Mouse (Mus musculus) left cerebral cortex, adult 9 months (tissue): ENCODE data around the gene Cpt1b.

Experiments used
- DNase-seq, 2 experiments: peaks; one replicate each; pipeline ENCODE4 v3.0.0; 2022; ENCODE audit warnings: low spot score in 2 of 2

The Cpt1b gene

DNA sequence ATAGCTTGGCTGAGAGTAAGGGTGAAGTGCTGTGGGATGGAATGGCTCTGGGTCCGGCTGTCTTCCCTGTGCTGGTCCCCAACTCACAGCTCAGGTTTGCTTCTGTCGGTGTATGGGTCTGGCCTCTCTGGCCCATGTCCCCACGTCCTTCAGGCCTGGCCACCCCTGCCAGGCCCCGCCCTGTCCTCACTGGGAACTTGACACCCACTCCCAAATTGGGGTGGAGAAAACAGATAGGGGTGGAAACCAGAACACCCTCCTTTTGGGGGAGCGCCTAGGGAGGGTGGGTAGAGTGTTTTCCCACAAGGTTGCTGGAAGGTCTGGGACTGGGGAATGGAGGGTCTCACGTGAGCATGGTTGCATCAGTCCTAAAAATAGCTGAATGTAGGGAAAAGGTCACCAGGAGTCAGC is at the start of gene Cpt1b:
Gene Cpt1b (minus strand): TSS at position 153 of the 411 bp plus-strand sequence.
- DNase-seq = no peak

DNA sequence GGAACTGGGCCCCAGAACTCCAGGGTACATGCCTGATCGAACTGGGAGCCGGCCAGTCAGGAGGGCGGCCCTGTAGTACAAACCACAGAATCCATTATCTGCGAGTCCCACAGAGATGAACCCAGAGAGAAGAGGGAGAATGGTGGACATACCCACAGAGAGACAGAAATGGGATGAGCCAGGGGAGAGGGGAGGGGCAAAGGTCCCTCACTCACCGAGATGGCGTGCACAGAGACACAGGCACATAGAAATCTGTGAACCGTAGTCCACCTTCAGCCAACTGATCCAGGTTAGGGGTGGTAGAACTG is 49.6 kb upstream of the Cpt1b start:
- DNase-seq = no peak

DNA sequence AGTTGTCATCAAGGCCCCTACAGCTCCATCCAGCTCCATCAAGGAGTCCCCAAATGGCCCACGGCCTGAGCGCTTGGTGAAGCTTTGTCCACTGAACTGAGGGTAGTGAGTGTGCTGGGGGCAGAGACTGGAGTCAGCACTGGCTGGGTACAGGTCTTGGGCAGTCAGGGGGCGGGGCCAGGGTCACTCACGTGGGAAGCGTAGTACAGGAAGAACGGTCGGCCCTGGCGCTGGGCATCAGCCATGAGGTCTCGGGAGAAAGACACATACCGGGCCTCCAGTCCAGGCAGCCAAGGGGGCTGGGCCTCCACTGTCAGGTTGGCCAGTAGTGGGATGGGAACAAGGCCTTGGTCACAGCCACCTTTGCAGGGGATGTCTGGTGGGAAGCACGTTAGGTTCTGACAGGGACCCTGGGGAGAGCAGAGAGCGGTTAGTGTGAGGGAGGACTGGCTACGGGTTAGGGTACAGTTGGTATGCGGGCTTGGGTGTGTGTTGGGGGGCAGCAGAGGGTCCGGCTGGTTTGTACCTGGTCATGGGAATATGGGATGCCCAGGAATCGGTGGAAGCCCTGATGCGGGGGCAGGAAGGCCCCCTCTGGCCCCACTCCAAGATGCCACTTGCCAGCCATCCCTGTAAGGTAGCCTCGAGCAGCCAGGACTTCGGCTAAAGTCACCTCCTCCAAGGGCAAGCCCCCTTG is 49.1 kb upstream of the Cpt1b start:
- no peak for DNase-seq

DNA sequence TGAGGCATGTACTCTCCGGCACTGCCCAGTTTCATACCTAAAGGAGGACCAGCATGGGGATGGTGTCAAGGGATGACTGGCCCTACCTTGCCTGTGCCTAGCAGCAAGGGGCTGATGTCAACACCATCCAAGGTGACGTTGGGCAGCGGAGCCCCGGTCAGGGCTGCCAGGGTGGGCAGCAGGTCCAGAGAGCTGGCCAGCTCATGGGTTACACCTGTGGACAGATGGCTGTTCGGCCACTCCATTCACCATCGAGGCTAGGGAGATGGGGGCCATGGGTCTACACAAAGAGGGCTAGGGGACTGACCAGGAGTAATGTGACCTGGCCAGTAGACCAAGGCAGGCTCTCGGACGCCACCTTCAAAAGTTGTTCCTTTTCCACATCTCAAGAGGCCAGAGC is 48.3 kb upstream of the Cpt1b start:
- no peak for DNase-seq

DNA sequence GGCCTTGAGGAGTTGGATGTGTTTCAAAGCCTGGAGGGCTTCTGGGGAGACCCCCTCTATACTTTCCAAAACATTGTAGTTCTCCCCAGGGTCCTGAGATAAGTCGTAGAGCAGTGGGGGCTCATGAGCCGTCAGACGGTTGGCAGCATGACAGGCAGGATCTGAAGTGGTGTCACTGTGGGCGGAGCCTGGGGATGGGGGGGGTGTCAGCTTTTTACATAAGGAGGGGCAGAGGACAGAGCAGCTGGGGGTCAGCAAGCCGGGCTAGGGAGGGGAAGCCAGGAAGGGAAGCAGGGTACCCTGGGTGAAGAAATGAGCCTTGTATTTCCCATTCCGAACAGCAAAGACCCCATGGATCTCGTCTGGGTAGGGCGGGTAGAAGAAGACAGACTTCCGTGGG is 47.7 kb upstream of the Cpt1b start:
- no peak for DNase-seq

DNA sequence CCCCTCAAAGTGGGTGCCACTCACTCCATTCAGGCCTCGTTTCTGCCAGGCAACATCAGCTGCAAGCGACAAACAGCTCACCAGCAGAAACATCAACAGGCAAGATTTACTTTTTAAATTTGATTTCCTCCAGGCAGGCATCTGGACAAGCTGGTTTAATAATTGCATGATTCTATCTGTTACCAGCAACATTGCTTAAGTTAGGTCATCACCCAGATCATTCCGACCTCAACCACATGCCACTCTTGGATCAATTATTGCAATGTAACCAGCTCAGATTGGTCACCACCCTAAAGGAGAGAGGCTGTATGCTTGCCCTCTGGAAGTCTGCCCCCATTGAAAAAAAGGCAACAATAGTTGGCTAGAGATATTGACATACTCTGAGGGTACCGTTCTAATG is 45.8 kb upstream of the Cpt1b start:
- no peak for DNase-seq

DNA sequence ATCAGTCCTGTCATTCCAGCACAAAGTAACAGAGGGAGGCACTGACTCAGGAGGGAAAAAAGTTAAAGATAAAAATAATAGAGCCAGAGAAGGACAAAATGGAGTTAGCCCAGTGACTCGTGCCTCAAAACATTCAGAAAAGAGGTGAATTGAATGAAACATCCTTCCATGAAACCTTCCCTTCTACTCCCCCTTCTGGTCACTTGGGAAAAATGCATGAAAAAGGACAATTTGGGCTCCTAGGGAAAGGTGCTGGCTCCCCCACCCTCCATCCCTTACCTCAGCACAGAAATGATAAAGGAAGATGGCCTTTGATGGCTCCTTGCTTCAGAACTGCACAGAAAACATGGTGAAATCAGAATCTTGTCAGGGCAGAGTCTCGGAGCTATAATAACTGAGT is 42.9 kb upstream of the Cpt1b start:
- DNase-seq = no peak

DNA sequence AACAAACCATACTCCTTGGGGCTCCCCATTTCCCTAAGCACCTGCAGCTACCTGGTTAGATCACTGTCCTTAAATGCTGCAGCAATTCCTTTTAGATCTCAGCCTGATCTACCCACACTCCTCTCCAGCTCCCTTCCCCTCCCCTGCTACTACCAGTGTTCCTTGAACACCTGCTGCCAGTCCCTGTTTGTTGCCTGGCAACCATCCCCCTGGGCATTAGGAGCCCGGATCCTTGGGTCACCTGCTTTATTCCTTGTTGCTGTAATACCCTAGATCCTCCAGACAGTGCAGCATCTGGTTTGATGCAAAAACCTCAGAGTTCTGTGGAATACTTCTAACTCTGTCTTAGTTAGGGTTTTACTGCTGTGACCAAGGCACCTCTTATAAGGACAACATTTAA is 39.4 kb upstream of the Cpt1b start:
- DNase-seq = no peak

DNA sequence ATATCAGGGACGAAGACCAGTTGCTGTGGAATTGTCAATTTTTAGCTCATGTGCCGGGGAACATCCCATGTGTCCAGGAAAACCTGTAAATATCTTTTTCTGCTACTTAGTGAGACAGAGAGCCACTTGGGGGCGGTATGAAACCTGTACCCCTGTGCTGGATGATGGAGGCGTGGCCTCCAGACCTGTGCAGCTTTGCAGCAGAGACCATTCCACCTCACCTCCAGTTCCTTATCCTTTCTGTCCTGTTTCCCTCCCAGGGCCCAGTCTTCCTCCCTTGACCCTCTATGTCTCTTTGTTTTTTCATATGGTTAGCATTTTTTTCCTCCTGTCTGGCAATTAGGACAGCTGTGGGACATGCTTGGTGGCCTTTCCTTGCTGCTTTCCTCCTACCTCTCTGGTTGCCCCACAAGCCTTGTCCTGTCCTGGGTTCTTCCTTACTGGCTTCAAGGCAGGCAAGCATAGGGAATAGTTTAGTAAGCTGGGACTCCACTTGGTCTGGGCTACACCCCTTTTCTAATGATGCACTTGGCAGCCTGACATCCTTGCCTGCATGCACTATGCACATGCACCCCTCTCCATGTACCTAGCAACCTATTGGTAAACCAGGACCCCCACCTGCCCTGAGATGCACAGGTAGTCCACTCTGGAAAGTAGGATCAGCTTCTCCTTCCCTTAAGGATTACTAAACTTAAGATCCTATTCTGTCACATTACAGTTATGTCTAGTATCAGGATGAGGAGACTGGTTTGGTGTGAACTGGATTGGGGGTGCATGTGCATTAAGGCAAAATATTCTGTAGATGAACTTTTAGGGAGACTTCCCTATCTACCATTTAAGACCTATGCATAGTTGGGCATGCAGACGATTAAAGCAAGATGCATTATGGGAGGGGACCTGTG is 37.9 kb upstream of the Cpt1b start:
- no peak for DNase-seq

DNA sequence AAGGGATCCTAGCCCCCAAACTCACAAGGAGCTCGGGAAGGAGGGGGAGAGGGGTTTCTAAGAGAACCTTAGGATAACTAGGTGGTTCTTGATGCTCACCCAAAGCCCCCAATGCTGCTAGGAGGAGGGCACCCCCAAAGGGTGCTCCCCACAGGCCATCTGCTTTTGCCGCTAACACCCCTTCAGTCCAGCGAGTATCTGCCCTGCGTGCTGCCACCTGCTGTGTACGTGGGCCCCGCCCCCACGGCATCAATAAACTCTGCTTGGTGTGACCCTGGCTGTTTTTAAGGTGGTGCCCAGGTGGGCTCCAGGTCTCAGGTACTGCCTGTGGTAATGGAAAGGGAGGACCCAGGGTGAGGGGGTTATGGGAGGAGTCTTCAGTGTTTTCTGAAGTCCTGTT is 36.5 kb upstream of the Cpt1b start:
- no peak for DNase-seq

DNA sequence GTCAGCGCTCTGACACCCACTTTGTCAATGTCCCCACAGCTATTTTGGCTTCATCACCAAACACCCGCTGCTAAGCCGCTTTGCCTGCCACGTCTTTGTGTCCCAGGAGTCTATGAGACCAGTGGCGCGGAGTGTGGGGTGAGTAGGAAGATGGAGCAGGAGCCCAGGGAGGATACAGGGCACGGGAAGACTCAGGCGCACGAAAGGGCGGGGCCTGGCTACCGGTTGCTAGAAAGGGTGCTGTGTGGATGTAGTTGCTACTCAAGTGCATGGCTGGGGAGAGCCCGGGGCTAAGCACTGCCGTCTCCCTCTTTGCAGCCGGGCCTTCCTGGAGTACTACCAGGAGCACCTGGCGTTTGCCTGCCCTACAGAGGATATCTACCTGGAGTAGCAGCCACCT is 35.7 kb upstream of the Cpt1b start:
- no peak for DNase-seq

DNA sequence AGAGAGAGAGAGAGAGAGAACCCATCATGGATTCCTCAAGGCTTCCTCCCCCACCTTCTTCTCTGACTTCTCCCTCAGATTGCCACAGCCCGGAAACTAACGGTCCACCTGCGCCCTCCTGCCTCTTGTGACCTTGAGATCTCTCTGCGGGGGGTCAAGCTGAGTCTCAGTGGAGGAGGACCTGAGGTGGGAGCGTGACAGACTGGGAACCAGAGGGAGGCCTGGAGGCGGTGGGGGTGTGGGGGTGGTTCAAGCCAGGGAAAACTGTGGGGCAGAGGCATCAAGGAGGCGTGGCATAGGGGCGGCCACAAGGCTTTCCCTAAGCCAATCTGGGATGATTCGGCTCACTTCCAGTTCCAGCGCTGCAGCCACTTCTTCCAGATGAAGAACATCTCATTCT is 34.6 kb upstream of the Cpt1b start:
- no peak for DNase-seq

DNA sequence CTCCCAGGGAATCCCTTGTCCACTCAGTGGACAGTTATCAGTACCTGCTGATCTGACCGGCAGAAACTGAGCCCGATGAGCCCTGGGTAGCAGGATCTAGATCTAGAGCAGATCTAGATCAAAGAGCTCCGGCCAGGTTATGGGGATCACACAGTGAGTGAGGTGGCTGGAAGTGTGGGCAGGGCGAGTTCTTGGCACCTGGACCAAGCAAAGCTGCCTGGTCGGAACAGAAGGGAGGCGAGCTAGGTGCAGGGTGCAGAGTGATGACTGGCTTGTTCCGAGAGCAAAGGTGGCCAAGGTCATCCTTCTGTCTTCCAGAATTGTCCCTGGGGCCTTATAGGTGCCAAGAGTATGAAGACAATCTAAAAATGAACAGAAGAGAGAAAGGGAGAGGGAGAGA is 34.2 kb upstream of the Cpt1b start:
- no peak for DNase-seq

DNA sequence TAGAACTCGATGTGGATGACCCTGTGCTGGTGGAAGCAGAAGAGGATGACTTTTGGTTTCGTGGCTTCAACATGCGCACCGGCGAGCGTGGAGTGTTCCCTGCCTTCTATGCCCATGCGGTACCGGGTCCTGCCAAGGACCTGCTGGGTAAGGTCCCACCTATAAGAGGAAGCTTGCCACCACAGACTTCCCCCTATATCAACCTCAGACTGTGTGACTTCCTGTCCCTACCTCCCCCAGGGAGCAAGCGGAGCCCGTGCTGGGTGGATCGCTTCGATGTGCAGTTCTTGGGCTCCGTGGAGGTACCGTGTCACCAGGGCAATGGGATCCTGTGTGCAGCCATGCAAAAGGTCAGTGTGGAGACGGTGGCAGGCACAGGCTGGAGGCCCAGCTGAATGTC is 33.3 kb upstream of the Cpt1b start:
- no peak for DNase-seq

DNA sequence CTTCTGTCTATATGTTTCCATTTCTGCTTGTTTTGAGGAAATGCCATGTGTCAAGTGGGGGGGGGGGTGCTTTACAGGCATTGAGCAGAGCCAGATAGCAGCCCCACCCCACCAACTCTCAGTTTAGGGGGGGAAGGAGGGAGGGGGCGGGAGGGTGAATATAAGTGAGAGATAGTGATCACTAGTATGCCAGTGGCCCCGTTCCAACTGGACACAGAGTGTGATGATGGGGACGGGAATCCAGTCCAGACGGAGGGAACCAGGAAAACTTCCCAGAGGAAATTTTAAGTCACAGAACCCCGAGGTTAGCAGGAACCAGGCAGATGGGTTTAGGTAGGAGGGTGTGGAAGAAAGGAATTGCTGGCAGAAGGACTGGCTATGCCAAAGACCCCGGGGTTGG is 30.0 kb upstream of the Cpt1b start:
- no peak for DNase-seq

DNA sequence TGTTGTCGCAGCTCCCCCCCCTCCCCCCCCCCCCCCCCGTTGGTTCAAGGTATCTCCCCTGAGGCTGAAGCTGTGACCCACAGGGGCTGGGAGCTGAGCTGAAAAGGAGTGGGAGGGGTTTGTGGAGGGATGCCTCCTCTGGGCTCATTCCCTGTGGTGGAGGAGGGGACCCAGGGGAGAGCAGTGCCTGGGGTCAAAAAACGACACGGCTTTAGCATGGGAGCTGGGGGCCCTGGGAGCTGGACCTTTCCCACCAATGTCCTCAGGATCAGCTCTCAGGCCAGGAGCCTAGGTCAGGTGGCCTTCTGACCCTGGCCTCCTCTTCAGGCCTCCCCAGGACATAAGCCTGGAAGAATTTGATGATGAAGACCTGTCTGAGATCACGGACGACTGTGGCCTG is 29.2 kb upstream of the Cpt1b start:
- DNase-seq = no peak

DNA sequence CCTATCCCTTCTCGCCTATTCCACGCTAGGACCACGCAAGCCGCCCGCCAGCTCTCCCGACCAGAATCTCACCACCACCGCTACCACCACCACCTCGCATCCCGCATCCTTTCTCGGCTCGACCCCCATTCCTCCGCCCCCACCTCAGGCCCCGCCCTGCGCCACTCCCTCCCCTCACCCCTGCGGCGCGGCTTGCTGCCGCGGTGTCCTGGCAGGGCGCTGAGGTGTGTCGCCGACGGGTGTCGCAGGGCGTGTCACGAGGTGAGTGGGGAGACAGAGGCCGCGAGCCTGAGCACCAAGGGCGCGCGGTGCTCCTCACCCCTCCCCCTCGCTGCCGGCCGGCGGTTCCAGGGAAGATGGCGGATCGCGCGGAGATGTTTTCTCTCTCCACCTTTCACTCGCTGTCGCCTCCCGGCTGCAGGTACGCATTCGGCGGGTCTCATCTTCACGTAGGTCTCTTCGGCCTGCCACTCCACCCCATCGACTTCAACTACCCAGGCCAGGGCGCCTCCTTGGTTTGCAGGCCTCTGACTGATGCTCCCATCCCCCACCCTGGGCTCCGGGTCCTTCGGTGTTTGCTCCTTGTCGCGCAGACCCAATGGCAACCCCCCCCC is 28.3 kb upstream of the Cpt1b start, which contains the start of gene Mapk8ip2:
Gene Mapk8ip2 (plus strand): TSS at position 49 of the 614 bp plus-strand sequence.
- DNase-seq = no peak

DNA sequence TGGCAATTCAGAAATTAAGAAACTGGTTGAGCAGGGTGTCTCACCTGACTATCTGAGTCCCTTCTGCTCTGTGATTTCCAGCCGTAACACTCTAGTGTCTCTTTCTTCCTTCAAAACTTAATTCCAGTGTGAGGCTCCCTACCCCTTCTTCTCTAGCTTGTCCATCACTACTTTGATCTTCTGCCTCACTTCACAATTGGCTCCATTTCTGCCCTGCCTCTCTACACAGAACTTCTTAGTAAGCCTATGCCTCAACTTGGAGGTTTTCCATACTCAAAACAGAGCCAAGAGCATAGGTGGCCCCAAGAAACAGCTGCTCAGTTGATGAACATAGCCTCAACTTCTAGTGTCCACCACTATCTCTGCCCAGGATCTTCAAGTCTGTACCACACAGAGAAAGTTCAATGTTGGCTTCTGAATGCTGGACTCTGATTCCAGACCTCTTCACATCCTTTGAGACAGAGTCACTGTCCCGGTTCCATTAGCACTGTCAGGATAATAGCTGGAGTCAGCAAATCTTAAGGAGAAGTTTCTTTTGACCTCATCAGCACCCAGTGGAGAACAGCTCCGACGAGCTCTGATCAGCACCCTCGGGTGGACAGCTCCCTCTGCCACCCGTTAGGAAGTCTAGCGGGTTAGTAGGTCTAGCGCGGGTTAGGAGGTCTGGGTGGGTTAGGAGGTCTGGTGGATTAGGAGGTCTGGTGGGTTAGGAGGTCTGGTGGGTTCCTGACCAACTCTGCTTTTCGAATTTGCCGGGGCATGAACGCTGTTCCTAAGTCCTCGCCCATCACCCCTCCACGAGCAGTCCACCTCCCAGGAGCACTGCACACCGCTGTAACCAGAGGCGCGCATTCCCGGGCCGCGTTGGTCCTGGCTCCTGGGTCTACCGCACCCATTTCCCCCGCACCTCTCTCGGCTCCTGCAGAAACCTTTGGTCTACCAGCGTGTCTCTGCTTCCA is 27.5 kb upstream of the Cpt1b start:
- no peak for DNase-seq

DNA sequence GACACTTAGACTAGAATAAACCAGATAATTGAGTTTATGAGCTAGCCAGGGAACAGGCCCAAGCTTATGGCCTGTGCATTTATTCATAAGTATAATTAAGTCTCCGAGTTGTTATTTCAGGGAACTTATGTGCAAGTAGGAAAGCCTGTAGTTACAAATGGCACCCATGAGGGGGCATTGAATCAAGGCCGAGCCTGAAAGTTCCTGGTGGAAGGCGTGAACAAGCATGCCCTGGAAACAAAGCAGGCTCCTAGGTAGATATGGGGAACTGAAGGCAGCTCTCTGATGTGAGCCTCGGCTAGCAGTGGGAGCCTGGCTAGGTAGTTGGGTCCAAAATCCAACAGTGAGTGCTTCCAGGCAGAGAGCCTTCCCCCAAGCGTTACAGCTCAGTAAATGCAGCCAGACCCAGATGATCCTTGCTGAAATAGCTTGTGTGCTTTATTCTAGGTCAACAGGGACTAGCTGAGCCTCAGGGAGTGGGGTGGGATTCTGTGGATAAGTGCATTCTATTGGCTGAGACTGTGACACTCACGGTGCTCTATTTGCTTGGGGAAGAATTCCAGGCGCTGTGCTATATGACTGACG is 16.9 kb upstream of the Cpt1b start:
- DNase-seq = no peak

DNA sequence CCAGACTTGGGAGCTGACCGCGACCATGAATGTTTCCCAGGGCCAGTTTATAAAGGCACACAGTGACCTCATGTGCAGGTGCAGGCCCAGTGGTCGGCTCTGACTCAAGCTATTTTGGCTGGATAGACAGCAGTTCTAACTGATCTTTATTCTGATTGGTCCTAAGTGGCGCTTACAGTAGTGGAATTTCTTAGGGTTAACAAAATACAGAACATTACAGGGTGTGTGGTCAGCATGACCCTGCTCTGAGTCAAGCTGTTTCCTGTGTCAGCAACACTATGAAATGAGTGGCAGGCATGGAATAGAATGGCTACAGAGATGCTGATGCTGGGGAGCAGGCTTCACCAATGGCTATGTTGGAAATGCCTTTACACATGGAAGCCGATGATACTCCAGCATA is 10.2 kb upstream of the Cpt1b start:
- no peak for DNase-seq

DNA sequence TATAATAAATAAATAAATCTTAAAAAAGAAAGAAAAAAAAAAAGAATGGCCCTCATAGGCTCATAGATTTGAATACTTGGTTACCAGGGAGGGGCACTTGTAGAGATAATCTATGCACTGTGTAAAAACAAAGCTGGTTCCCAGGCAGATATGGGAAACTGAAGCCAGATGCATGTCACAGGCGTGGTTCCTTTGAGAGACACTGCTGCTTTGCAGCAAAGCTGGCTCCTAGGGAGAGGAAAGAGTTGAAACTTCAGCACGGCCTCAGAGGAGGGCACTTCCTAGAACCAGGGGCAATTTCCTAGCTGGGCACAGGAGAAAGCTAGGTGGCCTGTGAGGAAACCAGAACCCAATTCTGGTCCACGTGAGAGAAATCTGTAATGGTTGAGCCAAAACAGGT is 8.5 kb upstream of the Cpt1b start:
- DNase-seq = no peak
